Mouse (Mus musculus) megakaryocyte, embryonic 14.5 days (primary cell): ENCODE data around the gene Treml2.

Experiments used
- FLI1 ChIP-seq: IDR thresholded peaks from 2 replicates; pipeline ENCODE4 v1.6.1; 2012; ENCODE audit warnings: low read length, inconsistent platforms, mixed read lengths
- GATA1 ChIP-seq: IDR thresholded peaks from 3 replicates; pipeline ENCODE4 v1.6.1; 2012; ENCODE audit warnings: mixed read lengths, low read length, inconsistent platforms, borderline replicate concordance

DNA sequence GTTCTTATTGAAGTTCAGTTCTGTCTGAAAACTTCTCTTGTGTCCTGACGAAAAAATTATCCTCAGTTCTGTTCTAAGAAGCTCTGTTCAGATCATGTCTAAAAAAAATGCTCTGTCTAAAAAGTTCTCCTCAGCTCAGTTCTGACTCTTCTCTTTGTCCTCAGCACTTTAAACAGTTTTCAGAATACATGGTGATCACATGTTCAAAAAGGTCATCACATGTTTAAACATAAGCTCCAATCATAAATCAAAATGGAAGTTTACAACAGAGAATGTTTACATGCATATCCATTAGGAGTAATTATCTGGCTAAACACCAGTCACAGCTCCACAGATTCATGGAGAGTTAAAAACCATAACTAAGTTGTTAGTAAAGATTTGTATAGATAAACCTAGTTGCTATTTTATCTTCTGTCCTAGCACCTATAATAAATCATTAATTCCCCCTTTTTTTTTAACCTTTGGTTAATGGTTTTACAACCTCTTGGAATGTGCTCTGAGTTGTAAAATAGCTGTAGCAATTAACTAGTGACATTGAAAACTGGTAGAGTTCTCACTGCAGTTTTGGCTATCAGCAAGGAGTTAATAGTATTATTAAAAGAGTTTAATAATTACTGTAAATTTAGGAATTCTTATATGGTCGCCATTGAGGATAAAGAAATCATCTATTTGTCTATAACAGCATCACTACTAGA is 32.5 kb upstream of the Treml2 start:
- TF ChIP-seq GATA1 (no peak), FLI1 (no peak)
